Comparison of ENCODE assay signal across 23 mouse cellular contexts in genomic region chr12:75881554-75881953, GRCm38 (mm10).
DNase-seq lines count a peak whose midpoint lies in the region; ATAC-seq lines count a peak whose summit lies in the region.
"Had no signal": no experiment of that assay in that cellular context is flagged by ENCODE, and none has a peak within 500 bp of the region (broad histone marks: within the 10 kb centered on the region; RNA-seq: fewer than 3 reads in every experiment).

No protein-coding gene starts in this region.

- H3K9ac ChIP-seq in heart, embryonic 16.5 days (ENCODE audit: low read length) = no peak overlapping the region
- H3K9ac ChIP-seq: embryonic facial prominence, embryonic 13.5 days; limb, embryonic 15.5 days had no signal

- no peak overlapping the region for H3K4me2 ChIP-seq in heart, embryonic 16.5 days (ENCODE audit: low read depth, low read length)
- H3K4me2 ChIP-seq: embryonic facial prominence, embryonic 13.5 days; limb, embryonic 15.5 days had no signal

- 28% methylated on average over 4 of the region's 4 CpGs for WGBS in heart, embryonic 16.5 days

- DNase-seq in heart, adult 11 months = peak; percentile 92
- no peak for DNase-seq in heart, postnatal 36 days
- peak; percentile 70 for DNase-seq in ovary, adult 18-20 months (ENCODE audit: low spot score)
- no peak for DNase-seq in ovary, postnatal 10 days (ENCODE audit: low spot score)
- DNase-seq in adrenal gland, adult 18-20 months (ENCODE audit: low spot score in 2 of 2) = no peak
- DNase-seq: adrenal gland, postnatal 14 days; cerebellum, adult 11 months; cerebellum, postnatal 10 days; gastrocnemius, postnatal 36 days; kidney, adult 11 months; layer of hippocampus, postnatal 36 days; thymus, postnatal 14 days had no signal

- H3K4me3 ChIP-seq in heart, embryonic 16.5 days (ENCODE audit: low read length) = no peak overlapping the region
- H3K4me3 ChIP-seq: embryonic facial prominence, embryonic 13.5 days; hindbrain, embryonic 10.5 days; limb, embryonic 15.5 days; megakaryocyte, embryonic 14.5 days had no signal

- H3K27me3 ChIP-seq in heart, embryonic 16.5 days (ENCODE audit: control insufficient read depth, insufficient read depth, low read length) = no peaks in the 10 kb centered on the region
- H3K27me3 ChIP-seq: embryonic facial prominence, embryonic 13.5 days; limb, embryonic 15.5 days had no signal

- H3K9me3 ChIP-seq in heart, embryonic 16.5 days (replicated peaks; ENCODE audit: control insufficient read depth, low read length) = no peaks in the 10 kb centered on the region
- H3K9me3 ChIP-seq: embryonic facial prominence, embryonic 13.5 days; limb, embryonic 15.5 days had no signal

- H3K36me3 ChIP-seq in heart, embryonic 16.5 days (ENCODE audit: control insufficient read depth, insufficient read depth) = no peaks in the 10 kb centered on the region
- H3K36me3 ChIP-seq: embryonic facial prominence, embryonic 13.5 days had no signal

- intact Hi-C loops in heart, postnatal 36 days (cut with DNase I) = no loop called here

- peaks cover 29% of the 10 kb centered on the region for H3K4me1 ChIP-seq in heart, embryonic 16.5 days (ENCODE audit: control insufficient read depth, insufficient read depth, low read length)
- H3K4me1 ChIP-seq: hindbrain, embryonic 10.5 days; limb, embryonic 15.5 days; megakaryocyte, embryonic 14.5 days had no signal

- ATAC-seq in heart, embryonic 16.5 days (replicated peaks; ENCODE audit: extremely low read depth, insufficient read depth, low FRiP score) = peak; percentile 80
- ATAC-seq in granulocyte monocyte progenitor cell, adult 5-6 weeks (replicated peaks; ENCODE audit: poor library complexity, severe bottlenecking) = no peak
- ATAC-seq: activated CD4-positive, CD25-positive, alpha-beta regulatory T cell, adult 4 months; CD4-positive, CD25-positive, alpha-beta regulatory T cell, adult 4 months; forebrain, embryonic 16.5 days; midbrain, embryonic 16.5 days had no signal

- peak overlapping the region; percentile 37 for H3K27ac ChIP-seq in heart, embryonic 16.5 days (ENCODE audit: low read length)
- H3K27ac ChIP-seq: embryonic facial prominence, embryonic 13.5 days; hindbrain, embryonic 10.5 days; kidney, postnatal 0 days; limb, embryonic 15.5 days had no signal

Comparison
In these comparisons a context has a peak if more than half of its experiments do, and no peak if none do; other contexts are left out.
1. DNase-seq: peak in heart, adult 11 months (single experiment) and ovary, adult 18-20 months (single experiment); none in heart, postnatal 36 days (0 of 2), ovary, postnatal 10 days (single experiment) and adrenal gland, adult 18-20 months (0 of 2).